Mouse (Mus musculus) Patski (cell line): ENCODE data around the gene Eif3l. TPM values are rescaled to one million over a fixed set of nuclear protein-coding genes. Genes with fewer than 3 reads are reported as not detected.

Source experiments
- ATAC-seq: fragments of 100-300 bp; one replicate; pipeline ENCODE4 v1.8.0; 2021
- CTCF ChIA-PET: fragments of 350-600 bp; sonication (Branson Sonifier 250); formaldehyde crosslinking; loops from one replicate; lab custom pipeline; 2022; ENCODE audit warnings: inconsistent platforms; lab: Charles Lee
- POLR2A ChIA-PET: fragments of 350-600 bp; sonication (Branson Sonifier 250); formaldehyde crosslinking; loops from one replicate; lab custom pipeline; 2022; ENCODE audit warnings: antibody characterized with exemption, inconsistent platforms; lab: Charles Lee
- DNase-seq: peaks from one replicate; pipeline ENCODE4 v3.0.0-alpha.2; 2011; ENCODE audit warnings: low read depth, low spot score
- H3K27me3 ChIP-seq: fragments of 371-371 bp; one replicate; pipeline ENCODE4 v1.5.1; 2021
- CTCF ChIP-seq: fragments of 100-300 bp; IDR thresholded peaks from one replicate; pipeline ENCODE4 v1.5.1; 2021
- in situ Hi-C: fragments of 300-500 bp; cut with MboI; formaldehyde crosslinking; loops from 3 replicates; pipeline ENCODE4 v1.11.1; 2018; ENCODE audit warnings: low pct_unique_long_range_greater_than_20kb, mixed read lengths
- polyA plus RNA-seq: library from polyadenylated mRNA; unstranded; gene quantifications from one replicate; pipeline ENCODE4 v1.2.3, GENCODE M21; 2021

The Eif3l gene
- 220 TPM for polyA plus RNA-seq

GRCm38 (mm10) chr15:79074913-79075532 lies at the start of gene Eif3l:
Gene Eif3l, plus strand, starts transcription at chr15:79075179.
- in situ Hi-C loops = loop anchor here (5.0 kb wide), 1 partner anchor 38 kb away; no protein-coding TSS in a partner anchor
- H3K27me3 ChIP-seq = no peaks in the 10 kb centered on the region
- ATAC-seq (peak; percentile 72), DNase-seq (no peak)
- ChIA-PET POLR2A (no interaction called here), CTCF (interaction anchor here (2.5 kb wide), 1 partner anchor 37 kb away, joined by 14 read pairs; no protein-coding TSS in a partner anchor)
- TF ChIP-seq CTCF = no peak

GRCm38 (mm10) chr15:79025687-79026308 lies 49.2 kb upstream of the Eif3l start:
- no peak for TF ChIP-seq CTCF
- DNase-seq (no peak), ATAC-seq (no peak)
- H3K27me3 ChIP-seq = no peaks in the 10 kb centered on the region
- ChIA-PET CTCF (no interaction called here), POLR2A (interaction anchor here (1.0 to 1.2 kb wide), 2 partner anchors 29 to 35 kb away, joined by 3 read pairs; no protein-coding TSS in a partner anchor)
- in situ Hi-C loops = no loop called here

- H3K27me3 ChIP-seq = no peaks in the 10 kb centered on the region
- DNase-seq = no peak
- POLR2A ChIA-PET = no interaction called here
- CTCF ChIA-PET = interaction anchor here (1.7 kb wide), 1 partner anchor 11 kb away, joined by 5 read pairs; no protein-coding TSS in a partner anchor
- in situ Hi-C loops = no loop called here
- no peak for ATAC-seq
- no peak for TF ChIP-seq CTCF
Observed at GRCm38 (mm10) chr15:79026511-79027290, 48.3 kb upstream of the Eif3l start.

GRCm38 (mm10) chr15:79027291-79028205 lies 47.4 kb upstream of the Eif3l start:
- TF ChIP-seq CTCF = no peak
- H3K27me3 ChIP-seq = no peaks in the 10 kb centered on the region
- ChIA-PET CTCF (interaction anchor here (1.7 kb wide), 1 partner anchor 10 kb away, joined by 5 read pairs; no protein-coding TSS in a partner anchor), POLR2A (interaction anchor here (0.6 to 1.0 kb wide), 3 partner anchors 12 to 161 kb away, joined by 3 to 4 read pairs (median 4); no protein-coding TSS in a partner anchor)
- ATAC-seq (peak; percentile 13), DNase-seq (no peak)
- in situ Hi-C loops = no loop called here

GRCm38 (mm10) chr15:79028237-79028738 lies 46.7 kb upstream of the Eif3l start, which contains the start of gene H1f0:
Gene H1f0, plus strand, starts transcription at chr15:79028450.
- ATAC-seq (peak; percentile 54), DNase-seq (no peak)
- no peaks in the 10 kb centered on the region for H3K27me3 ChIP-seq
- in situ Hi-C loops = no loop called here
- ChIA-PET POLR2A (interaction anchor here (0.8 to 1.0 kb wide), 2 partner anchors 12 to 13 kb away, joined by 3 to 4 read pairs; no protein-coding TSS in a partner anchor), CTCF (interaction anchor here (1.7 kb wide), 1 partner anchor 9 kb away, joined by 5 read pairs; no protein-coding TSS in a partner anchor)
- no peak for TF ChIP-seq CTCF

- ChIA-PET CTCF (interaction anchor here (0.7 to 2.0 kb wide), 3 partner anchors 8 to 92 kb away, joined by 3 to 7 read pairs (median 5); no protein-coding TSS in a partner anchor), POLR2A (no interaction called here)
- no peak for DNase-seq
- TF ChIP-seq CTCF = no peak
- ATAC-seq = no peak
- no peaks in the 10 kb centered on the region for H3K27me3 ChIP-seq
- in situ Hi-C loops = no loop called here
Observed at GRCm38 (mm10) chr15:79028823-79029484, 46.0 kb upstream of the Eif3l start.

- ChIA-PET POLR2A (no interaction called here), CTCF (interaction anchor here (0.7 to 2.0 kb wide), 4 partner anchors 9 to 91 kb away, joined by 3 to 7 read pairs (median 4); no protein-coding TSS in a partner anchor)
- TF ChIP-seq CTCF = no peak
- no peak for DNase-seq
- in situ Hi-C loops = no loop called here
- no peak for ATAC-seq
- no peaks in the 10 kb centered on the region for H3K27me3 ChIP-seq
Observed at GRCm38 (mm10) chr15:79029519-79030241, 45.3 kb upstream of the Eif3l start.
